Mouse (Mus musculus) regulatory T cell (primary cell): ENCODE measurements around the gene Olfr1347.
"Not testable (repeated sequence)": the region's sequence is repeated elsewhere in the genome, so short reads cannot be mapped to it uniquely, and the experiment has no call there.

ENCODE experiments used
- in situ Hi-C: fragments of 300-600 bp; cut with MboI, MseI; formaldehyde crosslinking; loops from one replicate; pipeline ENCODE4 v1.15.1; 2025; ENCODE audit warnings: high pct_unique_total_duplicates

Olfr1347 gene

DNA sequence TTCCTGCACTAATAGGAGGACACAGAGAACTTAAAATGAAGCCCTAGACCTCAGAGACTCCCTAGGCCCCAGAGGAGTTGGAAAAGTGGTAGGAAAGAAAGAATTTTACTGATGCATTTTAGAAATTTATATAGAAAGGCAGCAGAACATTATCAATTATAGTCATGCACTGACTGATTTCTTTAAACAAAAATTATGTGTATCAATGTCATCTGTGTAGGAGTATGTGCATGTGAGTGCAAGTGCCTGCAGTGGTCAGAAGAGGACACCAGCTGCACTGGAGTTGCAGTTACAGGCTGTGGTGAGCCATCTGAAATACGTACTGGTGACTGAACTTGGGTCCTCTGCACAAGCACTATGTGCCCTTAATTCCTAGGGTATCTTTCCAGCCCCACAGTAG, at the start of gene Olfr1347:
Gene Olfr1347 (minus strand): TSS at position 101 of the 400 bp plus-strand sequence.
- in situ Hi-C loops = no loop called here

DNA sequence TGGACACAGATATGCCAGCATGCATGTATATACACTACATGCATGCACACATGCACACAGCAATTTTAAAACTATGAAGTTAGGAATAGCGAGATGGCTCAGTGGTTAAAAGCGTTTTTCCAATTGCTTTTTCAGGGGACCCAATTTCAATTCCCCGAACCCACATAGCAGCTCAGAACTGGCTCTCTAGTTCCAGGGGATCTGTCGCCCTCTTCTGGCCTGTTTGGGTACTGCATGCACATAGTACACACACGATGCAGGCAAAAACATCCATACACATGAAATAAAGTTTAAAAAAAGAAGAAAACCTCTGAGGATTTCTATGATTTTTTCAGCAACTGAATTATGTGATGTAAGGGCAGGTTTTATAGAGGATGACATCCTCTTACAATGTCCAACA, 26.6 kb upstream of the Olfr1347 start:
- in situ Hi-C loops = loop anchor here (5.0 kb wide), 1 partner anchor 169 kb away; no protein-coding TSS in a partner anchor

DNA sequence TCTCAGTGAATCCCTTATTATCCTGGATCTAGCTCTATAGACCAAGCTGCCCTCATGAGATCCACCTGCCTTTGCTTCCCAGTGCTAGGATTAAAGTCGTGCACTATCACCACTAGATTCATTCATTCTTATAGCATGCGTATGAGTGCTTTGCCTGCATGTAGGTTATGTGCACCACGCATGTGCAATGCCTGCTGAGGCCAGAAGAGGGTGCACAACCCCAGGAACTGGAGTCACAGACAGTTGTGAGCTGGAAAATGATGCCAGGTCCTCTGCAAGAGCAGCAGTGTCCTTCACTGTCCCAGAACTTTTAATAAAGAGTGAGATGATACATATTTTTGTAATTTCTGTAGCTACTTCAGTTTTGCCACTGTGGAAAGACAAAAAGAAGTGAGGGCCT, 25.4 kb upstream of the Olfr1347 start:
- in situ Hi-C loops = loop anchor here (5.0 kb wide), 1 partner anchor 168 kb away; no protein-coding TSS in a partner anchor

DNA sequence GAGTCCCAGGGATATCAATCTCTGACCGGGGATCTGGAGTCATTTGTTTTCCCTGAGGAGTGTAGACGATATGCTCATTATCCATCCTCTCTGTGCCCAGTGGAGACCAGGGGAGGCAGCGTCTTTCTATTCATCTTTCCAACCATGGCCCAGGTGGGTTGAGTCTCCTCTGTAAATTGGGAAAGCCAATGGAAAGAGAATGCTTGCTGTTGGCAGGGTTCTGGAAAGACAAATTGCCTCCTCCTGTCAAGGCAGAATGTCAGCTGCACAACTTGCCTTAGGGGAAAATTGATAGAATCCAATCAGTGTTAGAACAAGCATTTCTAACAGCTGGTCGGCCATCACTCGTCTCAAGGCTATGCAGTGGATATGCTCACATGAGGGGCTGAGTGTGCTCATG, 23.3 kb upstream of the Olfr1347 start, which contains the start of gene Olfr1349:
Gene Olfr1349 (minus strand): TSS at position 101 of the 400 bp plus-strand sequence.
- in situ Hi-C loops = no loop called here

DNA sequence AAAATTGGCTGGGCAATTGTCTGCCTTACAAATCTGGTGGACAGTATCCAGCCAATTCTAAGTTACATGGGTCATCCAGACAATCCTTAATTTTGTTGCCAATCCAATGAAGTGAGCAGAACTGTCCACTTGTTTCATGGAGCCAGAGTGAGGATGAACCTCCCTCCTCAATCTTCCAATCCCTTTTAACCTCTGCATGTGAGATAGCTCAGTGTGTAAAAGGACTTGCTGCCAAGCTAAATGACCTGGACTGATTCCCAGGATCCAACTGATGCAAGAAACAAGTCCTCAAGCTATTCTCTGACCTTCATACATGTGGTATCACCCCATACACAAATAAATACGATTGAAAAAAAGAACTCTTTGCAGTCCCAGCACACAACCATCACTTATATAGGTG, 22.1 kb upstream of the Olfr1347 start:
- in situ Hi-C loops = no loop called here

DNA sequence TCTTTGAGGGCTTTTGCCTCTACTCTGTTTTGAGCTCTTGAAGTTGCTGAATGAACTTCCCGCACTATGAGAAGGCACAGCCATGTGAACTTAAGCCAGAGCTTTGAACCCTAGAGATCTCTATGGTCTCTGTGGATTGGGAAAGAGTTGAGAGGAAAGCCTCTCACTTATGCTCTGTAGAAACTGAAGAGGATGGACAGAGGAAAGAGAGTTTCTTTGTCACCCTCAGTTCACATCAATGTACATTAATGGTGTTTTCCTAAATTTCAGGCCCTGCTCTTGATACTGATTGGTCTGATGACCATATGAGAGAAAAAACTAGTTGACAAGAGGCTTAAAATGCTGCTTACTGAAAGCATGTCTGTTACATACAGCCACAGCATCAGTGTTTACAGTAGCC, 9.1 kb upstream of the Olfr1347 start, which contains the start of gene Olfr1348:
Gene Olfr1348 (minus strand): TSS at position 101 of the 400 bp plus-strand sequence.
- in situ Hi-C loops = no loop called here

DNA sequence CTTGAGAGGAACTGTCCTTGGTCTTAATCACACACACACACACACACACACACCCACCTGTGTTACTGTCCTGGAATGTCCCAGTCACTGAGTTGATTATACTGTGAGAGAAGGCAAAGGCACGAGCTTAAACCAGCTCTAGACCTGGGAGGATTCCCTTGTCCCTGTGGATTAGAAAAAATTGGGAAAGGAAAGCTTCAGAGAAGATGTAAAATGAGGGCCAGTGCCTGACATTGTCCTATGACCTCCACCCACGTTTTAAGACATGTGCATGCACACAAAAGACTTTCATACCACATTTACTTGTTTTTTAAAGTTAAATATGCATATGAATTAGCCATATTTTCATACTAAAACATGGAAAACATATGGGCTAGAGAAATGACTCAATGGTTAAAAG, 12.7 kb downstream of the Olfr1347 start, which contains the start of gene Olfr5:
Gene Olfr5 (minus strand): TSS at position 101 of the 400 bp plus-strand sequence.
- in situ Hi-C loops = no loop called here

DNA sequence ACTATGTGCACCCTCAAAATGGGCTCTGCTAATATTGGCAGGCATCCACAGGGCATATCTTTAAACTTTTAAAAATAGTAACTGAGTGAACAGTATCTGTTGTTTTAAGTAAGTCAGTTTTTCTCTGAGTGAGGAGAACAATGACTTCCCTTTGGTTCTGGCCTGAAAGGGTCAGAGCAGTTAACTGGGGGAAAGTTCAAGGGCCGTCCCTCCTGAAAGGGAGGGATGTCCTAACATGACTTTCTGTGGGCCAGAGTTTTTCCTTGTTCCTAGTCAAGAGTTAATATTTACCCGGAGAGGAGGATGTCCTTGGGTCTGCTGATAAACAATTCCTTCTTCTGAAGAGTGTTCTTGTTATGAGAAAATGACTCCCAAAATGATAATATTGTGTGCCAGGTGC, 21.9 kb downstream of the Olfr1347 start:
- in situ Hi-C loops = not testable (repeated sequence)

DNA sequence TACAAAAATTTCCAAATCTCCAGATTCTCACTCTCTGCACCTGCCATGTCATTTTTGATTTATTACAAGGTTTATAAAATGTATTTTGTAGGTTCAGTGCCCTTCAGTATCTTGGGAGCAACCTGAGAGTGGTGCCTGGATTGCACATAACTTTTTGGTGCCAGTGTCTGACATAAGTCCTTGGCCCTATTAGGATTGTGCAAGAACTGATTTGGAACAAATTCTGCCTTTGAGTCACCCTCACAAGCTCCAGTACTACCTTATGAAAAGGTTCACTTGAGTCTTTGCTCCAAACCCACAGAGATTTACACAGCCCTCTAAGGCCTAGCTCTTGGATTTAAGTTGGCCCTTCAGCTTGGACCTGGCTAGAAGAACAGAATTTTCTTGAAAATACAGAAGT, 32.6 kb downstream of the Olfr1347 start, which contains the start of gene Olfr1346:
Gene Olfr1346 (plus strand): TSS at position 151 of the 400 bp plus-strand sequence.
- in situ Hi-C loops = no loop called here

DNA sequence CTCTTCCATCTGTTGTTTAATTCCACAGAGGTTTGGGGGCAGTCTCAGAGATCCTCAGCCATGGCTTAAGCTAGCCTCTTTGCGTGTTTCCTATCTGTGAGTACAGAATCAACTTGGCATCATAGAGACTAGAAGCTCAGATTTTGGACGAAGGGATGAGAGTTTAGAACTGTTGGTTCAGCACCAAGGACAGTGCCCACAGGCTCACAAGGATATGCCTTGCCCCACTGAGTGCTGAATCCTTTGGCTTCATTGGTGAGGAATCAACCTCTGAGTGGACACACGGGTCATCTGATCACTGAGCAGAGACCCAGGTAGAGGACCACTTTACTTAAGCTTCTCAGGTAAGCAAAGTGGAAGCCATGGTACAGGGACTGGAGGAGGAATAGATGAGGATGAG, 43.2 kb downstream of the Olfr1347 start:
- in situ Hi-C loops = no loop called here

DNA sequence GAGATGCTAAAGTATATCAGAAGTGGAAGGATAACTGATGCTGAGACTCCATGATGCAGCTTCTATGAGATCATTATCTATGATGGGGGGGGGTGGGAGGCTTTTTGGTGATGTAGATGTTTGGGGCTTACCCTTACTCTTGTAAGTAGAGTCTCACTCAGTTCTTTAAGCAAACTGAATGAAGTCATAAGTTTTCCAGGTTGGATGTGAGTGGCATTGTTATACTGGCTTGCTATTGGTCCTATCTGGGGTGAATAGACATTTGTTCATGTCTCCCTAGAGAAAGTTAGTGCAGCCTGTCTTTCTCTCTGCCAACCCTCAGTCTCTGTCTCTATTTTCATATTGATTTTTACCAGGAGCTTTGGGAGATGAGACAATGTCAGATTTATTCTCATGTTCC, 43.7 kb downstream of the Olfr1347 start, which contains the start of gene Olfr1336:
Gene Olfr1336 (plus strand): TSS at position 301 of the 400 bp plus-strand sequence.
- in situ Hi-C loops = no loop called here

DNA sequence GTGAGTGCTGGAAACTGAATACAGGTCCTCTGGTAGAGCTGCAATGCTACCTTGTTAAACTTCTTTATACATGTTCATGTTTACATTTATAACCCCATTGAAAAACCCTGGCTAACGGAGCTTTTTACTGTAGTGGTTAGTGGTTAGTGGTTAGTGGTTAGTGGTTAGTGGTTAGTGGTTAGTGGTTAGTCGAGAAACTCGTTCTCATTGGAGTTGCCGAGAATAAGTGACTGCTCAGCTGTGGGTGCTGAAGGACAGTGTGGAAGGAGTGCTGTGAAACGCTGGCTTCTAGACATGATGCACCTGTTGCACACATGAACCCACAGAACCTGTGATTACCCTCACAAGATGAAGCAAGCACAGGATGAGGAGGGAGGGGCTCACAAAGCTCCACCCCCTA, 51.8 kb downstream of the Olfr1347 start:
- in situ Hi-C loops = no loop called here

DNA sequence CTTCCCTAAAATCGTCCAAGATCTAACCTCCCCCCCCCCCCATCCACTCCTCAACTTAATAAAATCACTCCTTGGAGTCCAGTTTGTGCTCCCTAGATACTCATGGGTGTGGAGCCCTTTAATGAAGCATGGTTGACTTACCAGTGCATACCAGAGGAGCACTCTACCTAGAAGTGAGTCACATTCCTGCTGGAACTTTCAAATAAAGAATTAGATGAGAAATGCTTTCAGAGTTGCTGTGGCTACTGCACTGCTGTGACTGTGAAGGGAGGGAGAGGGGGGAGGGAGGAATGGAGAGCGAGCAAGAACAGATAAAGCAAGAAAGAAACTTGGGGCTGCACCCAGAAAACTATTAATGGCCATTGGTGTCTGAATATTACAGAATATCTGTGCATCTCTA, 58.4 kb downstream of the Olfr1347 start:
- in situ Hi-C loops = no loop called here

DNA sequence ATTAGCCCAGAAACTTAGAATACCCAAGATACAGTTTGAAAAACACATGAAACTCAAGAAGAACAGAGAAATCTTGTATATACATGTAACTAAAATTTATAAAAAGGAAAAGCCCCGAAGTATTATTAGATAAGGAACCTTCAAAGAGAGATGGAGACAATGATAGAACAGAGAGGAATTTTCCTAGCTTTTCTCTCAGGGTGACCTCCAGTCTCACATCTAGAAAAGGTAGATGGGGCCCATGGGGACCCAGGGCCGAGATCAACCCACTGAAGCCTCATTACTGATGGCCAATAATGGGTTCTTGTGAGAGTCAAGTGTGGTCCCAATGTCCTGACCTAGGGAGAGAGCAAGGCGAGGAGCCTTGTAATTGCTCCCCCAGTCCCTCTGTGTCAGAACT, 61.2 kb downstream of the Olfr1347 start, which contains the start of gene Olfr1344:
Gene Olfr1344 (plus strand): TSS at position 301 of the 400 bp plus-strand sequence.
- in situ Hi-C loops = loop anchor here (10.0 kb wide), 1 partner anchor 486 kb away; no protein-coding TSS in a partner anchor
